Mouse (Mus musculus) cerebellum, postnatal 14 days (tissue): Measurements from ENCODE around the gene Rcor3.

Experiments used
- DNase-seq, 2 experiments: peaks; one replicate each; pipeline ENCODE4 v3.0.0; 2021; ENCODE audit warnings: mixed read lengths in 2 of 2

The Rcor3 gene

GRCm38 (mm10) chr1:192066956-192067355 is 70.9 kb downstream of the Rcor3 start:
- DNase-seq = no peak

- DNase-seq = no peak
Measured at GRCm38 (mm10) chr1:192063209-192063946, 74.5 kb downstream of the Rcor3 start.

- no peak for DNase-seq
Measured at GRCm38 (mm10) chr1:192062682-192063081, 75.2 kb downstream of the Rcor3 start.

GRCm38 (mm10) chr1:192061666-192062306 is 76.1 kb downstream of the Rcor3 start:
- DNase-seq = no peak

GRCm38 (mm10) chr1:192058911-192059310 is 79.0 kb downstream of the Rcor3 start:
- DNase-seq = no peak

GRCm38 (mm10) chr1:192053726-192054125 is 84.1 kb downstream of the Rcor3 start:
- no peak for DNase-seq

- DNase-seq = no peak
Measured at GRCm38 (mm10) chr1:192052986-192053385, 84.9 kb downstream of the Rcor3 start.

- no peak for DNase-seq
Measured at GRCm38 (mm10) chr1:192052461-192052860, 85.4 kb downstream of the Rcor3 start.
